Mouse (Mus musculus) CH12.LX (cell line): Measurements from ENCODE around the gene Shmt1. TPM values are rescaled to one million over a fixed set of nuclear protein-coding genes. Genes with fewer than 3 reads are reported as not detected.

Source experiments
- DNase-seq: peaks from one replicate; pipeline ENCODE4 v3.0.0-alpha.2; 2013; ENCODE audit errors: extremely low read depth
- H3K27ac ChIP-seq: 2 replicates; pipeline ENCODE4 v1.5.1; 2012; ENCODE audit warnings: low read depth, mild to moderate bottlenecking, control low read depth, moderate library complexity; ENCODE audit not compliant: insufficient read depth
- H3K27me3 ChIP-seq: replicated peaks from 2 replicates; pipeline ENCODE3; 2012; ENCODE audit warnings: inconsistent platforms
- H3K36me3 ChIP-seq, 2 experiments: replicated peaks in 1 of 2; 2 replicates each; pipeline versions ENCODE3 to v1.6.1; 2012; ENCODE audit warnings: inconsistent platforms in 1 of 2, low read length in 1 of 2, mild to moderate bottlenecking in 1 of 2, mixed read lengths in 1 of 2, moderate library complexity in 1 of 2; ENCODE audit not compliant: control insufficient read depth in 1 of 2, insufficient read depth in 1 of 2
- H3K4me1 ChIP-seq, 2 experiments: 2 replicates each; pipeline ENCODE4 v1.6.1; 2012; ENCODE audit warnings: inconsistent platforms in 1 of 2, moderate library complexity in 1 of 2; ENCODE audit not compliant: insufficient read depth in 2 of 2, control insufficient read depth in 1 of 2
- H3K4me2 ChIP-seq: 2 replicates; pipeline ENCODE4 v1.6.1; 2012; ENCODE audit warnings: low read depth, mild to moderate bottlenecking, control low read depth; ENCODE audit not compliant: poor library complexity, insufficient read depth, severe bottlenecking
- H3K4me3 ChIP-seq, 3 experiments: fragments of 150-350 bp in 1 of 3; sonication (generic) in 1 of 3; replicated peaks in 1 of 3; 2 replicates each; pipeline versions ENCODE3 to v1.5.1; 2011 to 2012; ENCODE audit warnings: low read depth in 2 of 3, low read length in 2 of 3, mild to moderate bottlenecking in 2 of 3, moderate library complexity in 2 of 3, control low read depth in 1 of 3, improper control_type of control experiment in 1 of 3, inconsistent platforms in 1 of 3, mixed read lengths in 1 of 3; ENCODE audit not compliant: poor library complexity in 1 of 3
- H3K79me2 ChIP-seq: replicated peaks from 2 replicates; pipeline ENCODE4 v1.6.1; 2012; ENCODE audit warnings: mild to moderate bottlenecking, moderate library complexity; ENCODE audit not compliant: control insufficient read depth, poor library complexity, insufficient read depth, severe bottlenecking; ENCODE audit errors: extremely low read depth
- H3K9ac ChIP-seq: 2 replicates; pipeline ENCODE4 v1.6.1; 2012; ENCODE audit warnings: low read depth, mild to moderate bottlenecking, control low read depth, moderate library complexity; ENCODE audit not compliant: insufficient read depth
- H3K9me3 ChIP-seq: replicated peaks from 2 replicates; pipeline ENCODE3; 2012; ENCODE audit warnings: low read length, inconsistent platforms, mixed read lengths
- ELF1 ChIP-seq: IDR thresholded peaks from 2 replicates; pipeline ENCODE4 v1.6.1; 2014; ENCODE audit warnings: low read depth, mild to moderate bottlenecking, inconsistent platforms, low read length, improper control_type of control experiment
- EP300 ChIP-seq: IDR thresholded peaks from 2 replicates; pipeline ENCODE4 v1.6.1; 2011; ENCODE audit warnings: low read length, improper control_type of control experiment
- ETS1 ChIP-seq: conservative IDR thresholded peaks from 2 replicates; pipeline ENCODE4 v1.6.1; 2012; ENCODE audit warnings: low read depth, mild to moderate bottlenecking, inconsistent platforms, low read length, improper control_type of control experiment, moderate library complexity
- GABPA ChIP-seq: IDR thresholded peaks from 2 replicates; pipeline ENCODE4 v1.6.1; 2012; ENCODE audit warnings: low read depth, low read length, improper control_type of control experiment, inconsistent platforms; ENCODE audit not compliant: insufficient replicate concordance
- IRF4 ChIP-seq: IDR thresholded peaks from 2 replicates; pipeline ENCODE4 v1.6.1; 2014; ENCODE audit warnings: low read depth, mild to moderate bottlenecking, inconsistent platforms, low read length, improper control_type of control experiment
- JUND ChIP-seq: conservative IDR thresholded peaks from 2 replicates; pipeline ENCODE4 v1.6.1; 2011; ENCODE audit warnings: low read depth, low read length, improper control_type of control experiment
- MAX ChIP-seq: IDR thresholded peaks from 2 replicates; pipeline ENCODE4 v1.6.1; 2011; ENCODE audit warnings: low read length, improper control_type of control experiment
- MAZ ChIP-seq: IDR thresholded peaks from 2 replicates; pipeline ENCODE4 v1.6.1; 2012; ENCODE audit warnings: low read depth, mild to moderate bottlenecking, inconsistent platforms, low read length, improper control_type of control experiment, moderate library complexity
- MXI1 ChIP-seq: IDR thresholded peaks from 2 replicates; pipeline ENCODE4 v1.6.1; 2011; ENCODE audit warnings: mild to moderate bottlenecking, low read depth, low read length, improper control_type of control experiment
- MYC ChIP-seq: IDR thresholded peaks from 2 replicates; pipeline ENCODE4 v1.6.1; 2011; ENCODE audit warnings: low read depth, mild to moderate bottlenecking, improper control_type of control experiment, low read length
- POLR2A ChIP-seq: IDR thresholded peaks from 2 replicates; pipeline ENCODE4 v1.6.1; 2011; ENCODE audit warnings: low read depth, mild to moderate bottlenecking, improper control_type of control experiment, low read length
- RCOR1 ChIP-seq: conservative IDR thresholded peaks from 2 replicates; pipeline ENCODE4 v1.6.1; 2012; ENCODE audit warnings: low read depth, mild to moderate bottlenecking, inconsistent platforms, low read length, improper control_type of control experiment
- SIN3A ChIP-seq: IDR thresholded peaks from 2 replicates; pipeline ENCODE4 v1.6.1; 2012; ENCODE audit warnings: low read length, improper control_type of control experiment, inconsistent platforms
- SMC3 ChIP-seq: IDR thresholded peaks from 2 replicates; pipeline ENCODE4 v1.6.1; 2011; ENCODE audit warnings: low read depth, low read length, improper control_type of control experiment
- TBP ChIP-seq: conservative IDR thresholded peaks from 2 replicates; pipeline ENCODE4 v1.6.1; 2011; ENCODE audit warnings: low read depth, low read length, improper control_type of control experiment
- TCF12 ChIP-seq: IDR thresholded peaks from 2 replicates; pipeline ENCODE4 v1.6.1; 2014; ENCODE audit warnings: low read depth, mild to moderate bottlenecking, inconsistent platforms, low read length, improper control_type of control experiment
- ZNF384 ChIP-seq: IDR thresholded peaks from 2 replicates; pipeline ENCODE4 v1.6.1; 2012; ENCODE audit warnings: low read depth, low read length, improper control_type of control experiment, inconsistent platforms
- dilution Hi-C: fragments of 300-500 bp; cut with MboI; formaldehyde crosslinking; loops from 2 replicates; pipeline ENCODE4 v1.14.3; 2020; ENCODE audit warnings: low sequenced_read_pairs; ENCODE audit not compliant: extremely low pct_unique_long_range_greater_than_20kb, extremely low pct_ligation_motif_present
- in situ Hi-C: fragments of 300-500 bp; cut with MboI; formaldehyde crosslinking; loops from 3 replicates; pipeline ENCODE4 v1.14.3; 2019; ENCODE audit warnings: low sequenced_read_pairs, low pct_ligation_motif_present, low pct_unique_long_range_greater_than_20kb, mixed read lengths
- polyA plus RNA-seq: library from polyadenylated mRNA; unstranded; fragments of >175 nt; gene quantifications from 2 replicates; pipeline ENCODE4 v1.2.1, GENCODE M21; 2012; ENCODE audit warnings: low read depth; ENCODE audit not compliant: insufficient read length
- total RNA-seq, 2 experiments: library from RNA; depleted of rRNA; stranded (reverse); fragments of 300-350 nt in 1 of 2; fragments of >200 nt in 1 of 2; gene quantifications; 2 replicates each; pipeline ENCODE4 v1.2.3; 2012 to 2014

Gene Shmt1
- total and polyA plus RNA-seq, 3 experiments, result 136 to 197 (median 178) TPM

DNA sequence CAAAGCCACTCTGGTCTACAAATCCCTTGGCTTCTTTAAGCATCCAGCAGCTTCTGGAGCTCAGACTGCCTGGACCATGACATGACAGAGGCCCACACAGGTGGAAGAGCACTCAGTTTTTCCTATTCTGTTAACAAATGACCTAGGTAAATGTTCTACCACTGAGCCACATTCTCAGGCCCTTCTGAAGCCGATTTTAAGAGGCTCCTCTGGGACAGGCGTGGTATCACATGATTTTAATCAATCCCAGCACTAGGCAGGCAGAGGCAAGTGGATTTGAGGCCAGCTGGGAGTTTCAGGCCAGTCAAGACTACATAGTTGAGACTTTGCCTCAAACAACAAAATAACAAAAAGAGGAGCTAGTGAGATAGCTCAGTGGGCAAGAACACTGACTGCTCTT lies 21.0 kb downstream of the Shmt1 start:
- dilution Hi-C loops, result no loop called here
- no peak overlapping the region for H3K4me2 ChIP-seq
- peaks cover 7 to 32% of the 10 kb centered on the region in 2 experiments; a peak in 3 of 4 replicates for H3K4me1 ChIP-seq
- TF ChIP-seq MXI1, result no peak
- peaks cover 81 to 94% of the 10 kb centered on the region in 2 experiments for H3K36me3 ChIP-seq
- H3K9ac ChIP-seq, result no peak overlapping the region
- no peaks in the 10 kb centered on the region for H3K27me3 ChIP-seq
- H3K4me3 ChIP-seq, result no peak overlapping the region
- H3K79me2 ChIP-seq, result peaks cover 17% of the 10 kb centered on the region
- in situ Hi-C loops, result no loop called here
- no peak for DNase-seq
- no peaks in the 10 kb centered on the region for H3K9me3 ChIP-seq
- H3K27ac ChIP-seq, result no peak overlapping the region

- Histone ChIP-seq H3K27ac (0 out of 2 replicates have a peak overlapping the region, but pooled peaks have one; percentile 3), H3K27me3 (no peaks in the 10 kb centered on the region), H3K4me1 (peaks cover 7 to 56% of the 10 kb centered on the region in 2 experiments; a peak in 3 of 4 replicates)
- peak; percentile 80 for DNase-seq
- in situ Hi-C loops, result no loop called here
- TF ChIP-seq POLR2A (peak; percentile 33; the same call in 1 of the 2 replicates), EP300 (peak; percentile 91), ETS1 (peak; percentile 52), MXI1 (0 out of 2 replicates have a peak, but pooled peaks have one; percentile 29), TBP (no peak), ELF1 (peak; percentile 10; the same call in 1 of the 2 replicates), MYC (no peak), IRF4 (peak; percentile 57; the same call in 1 of the 2 replicates), TCF12 (peak; percentile 50; the same call in 1 of the 2 replicates), SMC3 (no peak), ZNF384 (no peak), SIN3A (peak; percentile 53; the same call in 1 of the 2 replicates), RCOR1 (0 out of 2 replicates have a peak, but pooled peaks have one; percentile 37)
- TF ChIP-seq, all 38 proteins: peak for 9
- no peak overlapping the region for H3K9ac ChIP-seq
- no peaks in the 10 kb centered on the region for H3K9me3 ChIP-seq
- H3K79me2 ChIP-seq, result peaks cover 46% of the 10 kb centered on the region
- H3K4me2 ChIP-seq, result no peak overlapping the region
- dilution Hi-C loops, result no loop called here
- H3K36me3 ChIP-seq, result peaks cover 79 to 94% of the 10 kb centered on the region in 2 experiments
- no peak overlapping the region for H3K4me3 ChIP-seq
These were observed 23.9 kb downstream of the Shmt1 start for GRCm38 (mm10) chr11:60787595-60787994.

- Histone ChIP-seq H3K36me3 (peaks cover 67 to 95% of the 10 kb centered on the region in 2 experiments), H3K4me3 (no peak overlapping the region), H3K4me1 (peaks cover 10 to 86% of the 10 kb centered on the region in 2 experiments), H3K9me3 (no peaks in the 10 kb centered on the region), H3K4me2 (no peak overlapping the region), H3K27ac (no peak overlapping the region), H3K27me3 (no peaks in the 10 kb centered on the region), H3K79me2 (peaks cover 76% of the 10 kb centered on the region), H3K9ac (no peak overlapping the region)
- in situ Hi-C loops, result no loop called here
- dilution Hi-C loops, result no loop called here
- no peak for DNase-seq
- TF ChIP-seq RCOR1 (no peak), MAZ (no peak), SIN3A (no peak), ZNF384 (no peak), MAX (no peak), JUND (no peak), GABPA (no peak), POLR2A (no peak)
- TF ChIP-seq, all 38 proteins: peak for 0
These were observed 27.2 kb downstream of the Shmt1 start for GRCm38 (mm10) chr11:60784179-60784922.
